Mouse (Mus musculus): ENCODE data around the gene Rgs4. TPM values are rescaled to one million over a fixed set of nuclear protein-coding genes. Genes with fewer than 3 reads are reported as not detected.

Rgs4 gene
- polyA plus RNA-seq, 1 experiment = 0.39 TPM

DNA sequence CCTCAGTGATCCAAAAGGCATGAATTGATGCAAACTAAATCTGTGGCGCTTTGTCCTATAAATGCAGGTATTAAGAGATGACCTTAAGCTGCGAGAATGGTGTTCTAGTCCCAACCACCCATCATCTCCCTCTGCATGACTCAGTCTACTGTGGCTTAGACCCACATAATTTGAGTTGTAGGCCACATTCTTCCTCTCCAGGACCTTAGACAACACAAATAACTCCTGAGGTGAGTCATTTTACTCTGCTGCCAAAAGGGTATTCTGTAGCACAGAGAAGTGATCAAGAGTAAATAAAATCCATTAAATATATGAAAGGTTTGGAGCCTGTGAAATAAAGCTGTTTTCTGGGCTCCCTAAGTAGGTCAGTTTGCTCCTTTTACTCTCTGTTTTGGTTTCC, 48.3 kb downstream of the Rgs4 start:
- Histone ChIP-seq H3K4me1 (ENCODE audit: control insufficient read depth, insufficient read depth, low read length) (no peaks in the 10 kb centered on the region), H3K9me3 (replicated peaks; ENCODE audit: control insufficient read depth, insufficient read depth, low read length, poor library complexity, severe bottlenecking) (no peaks in the 10 kb centered on the region), H3K27ac (ENCODE audit: insufficient read depth, low read length) (no peak overlapping the region), H3K4me3 (ENCODE audit: low read depth, low read length) (no peak overlapping the region), H3K36me3 (ENCODE audit: control insufficient read depth, insufficient read depth, low read length, poor library complexity, severe bottlenecking) (no peaks in the 10 kb centered on the region), H3K9ac (ENCODE audit: low read depth, poor library complexity, severe bottlenecking) (no peak overlapping the region), H3K27me3 (ENCODE audit: control insufficient read depth, insufficient read depth, low read length, poor library complexity, severe bottlenecking) (no peaks in the 10 kb centered on the region)
- TF ChIP-seq CTCF (IDR thresholded peaks at IDR 0.05; ENCODE audit: low read depth, low read length) (no peak), POLR2A (IDR thresholded peaks at IDR 0.05; ENCODE audit: insufficient read depth, low read length) (no peak), EP300 (IDR thresholded peaks at IDR 0.05; ENCODE audit: insufficient read depth, low read depth, low read length) (no peak)

DNA sequence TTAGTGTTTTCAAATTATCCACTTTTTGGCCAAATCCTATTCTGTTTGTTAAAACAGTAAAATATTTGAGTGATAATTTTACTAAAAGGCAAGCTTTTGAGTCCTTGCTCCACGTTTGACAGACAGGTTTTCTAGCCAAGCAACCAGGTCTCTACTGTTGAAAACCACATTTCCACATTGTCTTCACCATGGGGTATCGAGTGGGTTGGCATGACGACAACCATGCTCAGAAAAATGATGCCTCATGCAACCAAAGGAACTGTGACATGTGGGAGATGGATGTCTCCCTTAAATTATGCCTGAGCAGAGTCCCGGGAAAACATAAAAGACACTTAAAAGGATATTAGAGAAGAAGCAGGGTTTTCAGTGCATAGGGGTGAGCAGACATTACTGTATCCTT, 50.2 kb downstream of the Rgs4 start:
- Histone ChIP-seq H3K27me3 (ENCODE audit: control insufficient read depth, insufficient read depth, low read length, poor library complexity, severe bottlenecking) (no peaks in the 10 kb centered on the region), H3K27ac (ENCODE audit: insufficient read depth, low read length) (no peak overlapping the region), H3K9ac (ENCODE audit: low read depth, poor library complexity, severe bottlenecking) (no peak overlapping the region), H3K4me1 (ENCODE audit: control insufficient read depth, insufficient read depth, low read length) (no peaks in the 10 kb centered on the region), H3K4me3 (ENCODE audit: low read depth, low read length) (no peak overlapping the region), H3K9me3 (replicated peaks; ENCODE audit: control insufficient read depth, insufficient read depth, low read length, poor library complexity, severe bottlenecking) (no peaks in the 10 kb centered on the region), H3K36me3 (ENCODE audit: control insufficient read depth, insufficient read depth, low read length, poor library complexity, severe bottlenecking) (no peaks in the 10 kb centered on the region)
- TF ChIP-seq POLR2A (IDR thresholded peaks at IDR 0.05; ENCODE audit: insufficient read depth, low read length) (no peak), CTCF (IDR thresholded peaks at IDR 0.05; ENCODE audit: low read depth, low read length) (no peak), EP300 (IDR thresholded peaks at IDR 0.05; ENCODE audit: insufficient read depth, low read depth, low read length) (no peak)

DNA sequence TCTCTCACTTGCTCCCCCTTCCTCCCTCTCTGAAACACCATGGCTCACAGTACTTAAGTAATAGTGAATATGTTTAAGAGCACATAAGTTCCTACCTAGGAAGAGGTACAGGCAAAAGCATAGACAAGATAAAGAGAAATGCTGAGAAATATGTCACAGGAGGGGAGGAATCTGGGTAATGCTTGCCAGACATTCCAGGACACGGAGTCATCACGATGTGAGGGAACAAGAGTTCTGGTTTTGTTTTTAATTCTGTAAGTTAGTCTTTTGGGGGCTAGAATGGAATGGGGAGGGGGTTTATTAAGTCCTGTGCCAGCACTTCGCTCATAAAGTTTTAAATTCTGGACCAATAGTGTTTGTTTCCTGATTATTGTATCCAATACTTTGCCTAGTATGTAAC, 52.1 kb downstream of the Rgs4 start:
- no peak overlapping the region for H3K27ac ChIP-seq (ENCODE audit: insufficient read depth, low read length)
- H3K4me1 ChIP-seq (ENCODE audit: control insufficient read depth, insufficient read depth, low read length) = no peaks in the 10 kb centered on the region
- no peaks in the 10 kb centered on the region for H3K36me3 ChIP-seq (ENCODE audit: control insufficient read depth, insufficient read depth, low read length, poor library complexity, severe bottlenecking)
- no peaks in the 10 kb centered on the region for H3K27me3 ChIP-seq (ENCODE audit: control insufficient read depth, insufficient read depth, low read length, poor library complexity, severe bottlenecking)
- no peak overlapping the region for H3K4me3 ChIP-seq (ENCODE audit: low read depth, low read length)
- H3K9ac ChIP-seq (ENCODE audit: low read depth, poor library complexity, severe bottlenecking) = no peak overlapping the region
- no peaks in the 10 kb centered on the region for H3K9me3 ChIP-seq (replicated peaks; ENCODE audit: control insufficient read depth, insufficient read depth, low read length, poor library complexity, severe bottlenecking)
- no peak for TF ChIP-seq POLR2A (IDR thresholded peaks at IDR 0.05; ENCODE audit: insufficient read depth, low read length)
- no peak for TF ChIP-seq EP300 (IDR thresholded peaks at IDR 0.05; ENCODE audit: insufficient read depth, low read depth, low read length)
- no peak for TF ChIP-seq CTCF (IDR thresholded peaks at IDR 0.05; ENCODE audit: low read depth, low read length)

DNA sequence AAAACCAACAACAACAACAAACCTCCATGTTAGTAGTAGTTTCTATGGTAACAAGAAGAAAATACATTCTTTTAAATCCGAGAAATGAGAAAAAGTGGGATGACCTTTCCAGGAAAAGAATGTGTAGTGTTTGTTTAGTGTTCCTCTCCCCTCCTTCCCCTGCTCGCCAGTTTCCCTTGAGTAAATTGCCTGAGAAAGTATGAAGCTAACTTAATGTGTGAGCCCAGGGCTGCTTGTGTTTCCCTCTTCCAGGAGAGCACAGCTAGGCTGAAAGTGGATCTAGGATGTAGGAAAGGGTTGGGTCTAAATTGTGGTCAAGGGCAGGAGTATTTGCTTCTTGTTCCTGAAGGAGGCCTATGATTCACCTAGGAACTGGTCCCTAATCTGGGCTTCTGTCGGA, 53.9 kb downstream of the Rgs4 start:
- Histone ChIP-seq H3K27me3 (ENCODE audit: control insufficient read depth, insufficient read depth, low read length, poor library complexity, severe bottlenecking) (no peaks in the 10 kb centered on the region), H3K36me3 (ENCODE audit: control insufficient read depth, insufficient read depth, low read length, poor library complexity, severe bottlenecking) (no peaks in the 10 kb centered on the region), H3K9ac (ENCODE audit: low read depth, poor library complexity, severe bottlenecking) (no peak overlapping the region), H3K9me3 (replicated peaks; ENCODE audit: control insufficient read depth, insufficient read depth, low read length, poor library complexity, severe bottlenecking) (no peaks in the 10 kb centered on the region), H3K4me1 (ENCODE audit: control insufficient read depth, insufficient read depth, low read length) (no peaks in the 10 kb centered on the region), H3K4me3 (ENCODE audit: low read depth, low read length) (no peak overlapping the region), H3K27ac (ENCODE audit: insufficient read depth, low read length) (no peak overlapping the region)
- no peak for TF ChIP-seq POLR2A (IDR thresholded peaks at IDR 0.05; ENCODE audit: insufficient read depth, low read length)
- TF ChIP-seq EP300 (IDR thresholded peaks at IDR 0.05; ENCODE audit: insufficient read depth, low read depth, low read length) = no peak
- TF ChIP-seq CTCF (IDR thresholded peaks at IDR 0.05; ENCODE audit: low read depth, low read length) = no peak

DNA sequence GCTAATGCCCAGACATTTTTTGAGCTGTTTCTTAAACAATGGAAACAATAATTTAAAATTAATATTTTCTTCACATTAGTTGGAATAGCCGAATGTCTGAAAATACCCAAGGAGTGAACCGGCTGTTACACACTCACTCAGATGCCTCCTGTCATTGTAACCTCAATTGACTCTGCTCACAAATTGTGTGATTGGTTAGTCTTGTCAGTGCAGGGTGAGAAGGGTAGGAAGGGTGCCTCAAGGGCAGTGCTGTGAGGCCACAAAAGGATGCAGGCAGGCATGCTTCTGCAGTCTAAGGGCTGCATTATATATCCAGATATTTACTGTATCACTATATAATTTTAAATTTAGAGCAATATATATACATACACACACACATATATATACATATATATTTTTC, 54.4 kb downstream of the Rgs4 start:
- Histone ChIP-seq H3K36me3 (ENCODE audit: control insufficient read depth, insufficient read depth, low read length, poor library complexity, severe bottlenecking) (no peaks in the 10 kb centered on the region), H3K4me3 (ENCODE audit: low read depth, low read length) (no peak overlapping the region), H3K9me3 (replicated peaks; ENCODE audit: control insufficient read depth, insufficient read depth, low read length, poor library complexity, severe bottlenecking) (no peaks in the 10 kb centered on the region), H3K27me3 (ENCODE audit: control insufficient read depth, insufficient read depth, low read length, poor library complexity, severe bottlenecking) (no peaks in the 10 kb centered on the region), H3K4me1 (ENCODE audit: control insufficient read depth, insufficient read depth, low read length) (no peaks in the 10 kb centered on the region), H3K27ac (ENCODE audit: insufficient read depth, low read length) (no peak overlapping the region), H3K9ac (ENCODE audit: low read depth, poor library complexity, severe bottlenecking) (no peak overlapping the region)
- TF ChIP-seq EP300 (IDR thresholded peaks at IDR 0.05; ENCODE audit: insufficient read depth, low read depth, low read length) (no peak), CTCF (IDR thresholded peaks at IDR 0.05; ENCODE audit: low read depth, low read length) (no peak), POLR2A (IDR thresholded peaks at IDR 0.05; ENCODE audit: insufficient read depth, low read length) (no peak)

Other genes with a start within 250 kb of the Rgs4 start
- 56.3 and 58.3 TPM in 2 replicates for gene Nuf2, start 216.2 kb downstream of the Rgs4 start, polyA plus RNA-seq (2011; ENCODE audit: insufficient read depth, insufficient read length, low read depth, missing spikeins)
- gene Rgs5, start 92.1 kb downstream of the Rgs4 start, polyA plus RNA-seq (2011; ENCODE audit: insufficient read depth, insufficient read length, low read depth, missing spikeins) = 0.45 TPM in 1 of 2 replicates, not detected in the other
- gene Ccdc190, start 181.0 kb upstream of the Rgs4 start, polyA plus RNA-seq (2011; ENCODE audit: insufficient read depth, insufficient read length, low read depth, missing spikeins) = not detected in 2 replicates
- gene Hsd17b7, start 221.6 kb upstream of the Rgs4 start, polyA plus RNA-seq (2011; ENCODE audit: insufficient read depth, insufficient read length, low read depth, missing spikeins) = 20.7 and 22.4 TPM in 2 replicates

Measured in ES-Bruce4 (cell line).